Mouse (Mus musculus) left cerebral cortex, adult 6 months (tissue): ENCODE measurements around the gene Srd5a1. TPM values are rescaled to one million over a fixed set of nuclear protein-coding genes. Genes with fewer than 3 reads are reported as not detected.

Experiments used
- long read RNA-seq, 2 experiments: library from polyadenylated mRNA; unstranded; transcript quantifications; one replicate each; pipeline ENCODE4 v2.0.0; 2019 to 2020
- polyA plus RNA-seq: library from polyadenylated mRNA; unstranded; fragments of <200 nt; fragmentation: Nextera tagmentation; gene quantifications from 2 replicates; pipeline ENCODE4 v1.2.3, GENCODE M21; 2021

The Srd5a1 gene
- 12.7 and 13.4 TPM in 2 replicates for polyA plus RNA-seq
- long read RNA-seq, experiment 1, transcript Srd5a1-202 (5 exons, 2,644 nt): major isoform, 20 of 30 reads
- long read RNA-seq, experiment 1, partial matches to known transcripts: 2 of 30 reads
- long read RNA-seq, experiment 1, other reads (novel, unspliced or antisense): 7 of 30 reads
- long read RNA-seq, experiment 2, transcript Srd5a1-202 (5 exons, 2,644 nt): major isoform, 11 of 18 reads
- long read RNA-seq, experiment 2, partial matches to known transcripts: 0 of 18 reads
- long read RNA-seq, experiment 2, other reads (novel, unspliced or antisense): 6 of 18 reads

GRCm38 (mm10) chr13:69611398-69612174, at the start of gene Srd5a1:
TSS of gene Srd5a1 (minus strand) at chr13:69611442.

GRCm38 (mm10) chr13:69534334-69534653, 76.9 kb downstream of the Srd5a1 start, which contains the start of gene Tent4a:
TSS of gene Tent4a (minus strand) at chr13:69534617.

GRCm38 (mm10) chr13:69533405-69534333, 77.6 kb downstream of the Srd5a1 start, which contains the start of gene Nsun2:
TSS of gene Nsun2 (plus strand) at chr13:69533746.

Other genes with a start within 250 kb of the Srd5a1 start
- gene Nsun2, start 77.7 kb downstream of the Srd5a1 start, polyA plus RNA-seq: 54.1 and 62.6 TPM in 2 replicates
- 6.4 and 7.6 TPM in 2 replicates for gene Tent4a, start 76.8 kb downstream of the Srd5a1 start, polyA plus RNA-seq
- gene Ube2ql1, start 128.4 kb upstream of the Srd5a1 start, polyA plus RNA-seq: 42.4 and 45.5 TPM in 2 replicates
- gene Med10, start 191.0 kb upstream of the Srd5a1 start, polyA plus RNA-seq: 96.9 and 102 TPM in 2 replicates